Mouse (Mus musculus) G1E (cell line): ENCODE data around the gene Qk. TPM values are rescaled to one million over a fixed set of nuclear protein-coding genes. Genes with fewer than 3 reads are reported as not detected.

Source experiments
- ATAC-seq: 2 replicates; pipeline ENCODE4 v1.8.0; 2016; ENCODE audit warnings: mild to moderate bottlenecking; ENCODE audit not compliant: insufficient number of reproducible peaks, poor library complexity, low FRiP score, severe bottlenecking; ENCODE audit errors: extremely low read depth
- DNase-seq: peaks from one replicate; pipeline ENCODE4 v3.0.0; 2012; ENCODE audit warnings: low spot score
- H3K27me3 ChIP-seq: 2 replicates; pipeline ENCODE4 v1.6.1; 2012; ENCODE audit warnings: mild to moderate bottlenecking, low read length, inconsistent platforms; ENCODE audit not compliant: insufficient read depth
- H3K36me3 ChIP-seq: replicated peaks from 2 replicates; pipeline ENCODE3; 2012; ENCODE audit warnings: mild to moderate bottlenecking, inconsistent platforms
- H3K4me1 ChIP-seq: 2 replicates; pipeline ENCODE4 v1.6.1; 2012; ENCODE audit warnings: low read depth, low read length, inconsistent platforms, mixed read lengths; ENCODE audit not compliant: insufficient read depth
- H3K4me3 ChIP-seq: 2 replicates; pipeline ENCODE4 v1.5.1; 2012; ENCODE audit warnings: low read depth, mild to moderate bottlenecking, inconsistent platforms, low read length, moderate library complexity, mixed read lengths
- H3K9me3 ChIP-seq: replicated peaks from 2 replicates; pipeline ENCODE4 v1.6.1; 2012; ENCODE audit warnings: inconsistent platforms
- CTCF ChIP-seq: IDR thresholded peaks from 2 replicates; pipeline ENCODE4 v1.5.1; 2012; ENCODE audit warnings: low read depth, low read length, inconsistent platforms, mixed read lengths
- GATA1 ChIP-seq: IDR thresholded peaks from 2 replicates; pipeline ENCODE4 v1.6.1; 2012; ENCODE audit warnings: borderline replicate concordance, low read length, inconsistent platforms, mixed read lengths
- GATA2 ChIP-seq: IDR thresholded peaks from 2 replicates; pipeline ENCODE4 v1.6.1; 2012; ENCODE audit warnings: low read depth, low read length, inconsistent platforms, borderline replicate concordance
- POLR2AphosphoS5 ChIP-seq: IDR thresholded peaks from 2 replicates; pipeline ENCODE4 v1.6.1; 2012; ENCODE audit warnings: low read depth, low read length, inconsistent platforms; ENCODE audit not compliant: insufficient replicate concordance
- TAL1 ChIP-seq: conservative IDR thresholded peaks from 2 replicates; pipeline ENCODE4 v1.6.1; 2012; ENCODE audit warnings: low read depth, low read length, inconsistent platforms, mixed read lengths
- polyA plus RNA-seq: library from polyadenylated mRNA; stranded (reverse); fragments of >175 nt; gene quantifications from 2 replicates; pipeline ENCODE4 v1.2.3, GENCODE M21; 2012
- total RNA-seq, 2 experiments: library from RNA; stranded (forward) in 1 of 2; stranded (reverse) in 1 of 2; fragments of 200-1000 nt in 1 of 2; fragments of >200 nt in 1 of 2; fragmentation: Nextera tagmentation in 1 of 2; gene quantifications; 2 replicates each; pipeline ENCODE4 v1.2.3; 2014 to 2017

The Qk gene
- total and polyA plus RNA-seq, 3 experiments, result 9.5 to 419 (median 65.7) TPM

DNA sequence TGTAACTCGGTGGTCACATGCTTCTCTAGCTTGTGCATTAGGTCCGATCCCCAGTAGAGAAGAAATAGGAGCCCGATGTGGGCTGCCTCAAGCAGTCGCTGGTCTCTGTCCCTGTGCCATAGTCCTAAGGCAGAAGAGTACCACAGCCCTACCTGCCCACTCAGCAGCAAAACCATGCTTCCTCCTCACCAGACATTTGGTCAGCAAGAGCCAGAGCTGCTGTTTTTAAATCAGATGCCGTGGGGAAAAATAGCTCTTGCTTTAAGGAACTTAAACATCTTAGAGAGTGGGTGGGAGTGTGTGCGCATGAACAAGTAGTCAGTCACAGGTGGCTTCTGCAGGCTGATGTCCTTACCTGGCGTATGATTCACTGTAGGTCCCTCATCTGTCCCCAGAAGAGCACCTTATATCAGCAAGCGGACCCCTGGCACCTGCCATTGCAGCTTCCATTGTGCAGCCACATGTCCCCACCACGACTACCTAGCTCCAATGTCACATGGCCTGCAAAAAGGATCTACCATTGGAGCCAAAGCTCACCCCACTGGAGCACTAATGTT is 9.0 kb upstream of the Qk start:
- TF ChIP-seq GATA2 (no peak), TAL1 (no peak), POLR2AphosphoS5 (no peak), CTCF (no peak), GATA1 (no peak)
- Histone ChIP-seq H3K27me3 (peaks cover 4% of the 10 kb centered on the region; the same call in 1 of the 2 replicates), H3K9me3 (no peaks in the 10 kb centered on the region), H3K4me3 (no peak overlapping the region), H3K36me3 (peaks cover 10% of the 10 kb centered on the region), H3K4me1 (no peaks in the 10 kb centered on the region)
- DNase-seq, result no peak
- ATAC-seq, result no peak

DNA sequence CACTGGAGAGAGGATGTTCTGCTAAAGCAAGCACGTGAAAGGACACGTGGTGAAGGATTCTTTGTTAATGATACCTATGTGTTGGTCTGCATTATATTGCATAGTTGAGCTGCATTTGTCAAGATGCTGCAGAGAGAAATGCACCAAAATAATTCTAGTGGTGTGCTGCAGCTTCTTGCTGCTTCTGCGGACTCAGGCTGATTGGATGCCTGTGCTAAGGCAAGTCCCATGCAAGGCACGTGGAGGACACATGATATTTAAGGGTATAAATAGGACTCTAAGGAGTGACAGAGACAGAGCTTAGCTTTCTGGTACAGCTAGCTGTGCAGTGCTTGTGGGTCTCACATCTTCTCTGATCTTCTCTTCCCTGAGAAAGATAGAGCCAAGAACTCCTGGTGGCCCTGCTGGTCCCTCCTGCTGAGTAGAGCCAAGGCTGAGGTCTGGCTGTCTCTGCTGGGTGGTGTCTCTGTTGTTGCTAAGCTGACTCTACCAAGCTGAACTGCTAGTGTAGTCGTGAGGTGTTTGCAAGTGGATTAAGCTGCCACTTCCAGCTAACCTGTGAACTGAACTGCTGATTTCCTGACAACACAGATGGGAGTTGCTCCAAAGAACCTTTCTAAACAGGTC is 8.0 kb upstream of the Qk start:
- Histone ChIP-seq H3K4me1 (no peaks in the 10 kb centered on the region), H3K36me3 (peaks cover 10% of the 10 kb centered on the region), H3K27me3 (no peaks in the 10 kb centered on the region), H3K4me3 (no peak overlapping the region), H3K9me3 (no peaks in the 10 kb centered on the region)
- ATAC-seq, result no peak
- TF ChIP-seq GATA1 (no peak), TAL1 (no peak), CTCF (no peak), POLR2AphosphoS5 (no peak), GATA2 (no peak)
- no peak for DNase-seq

DNA sequence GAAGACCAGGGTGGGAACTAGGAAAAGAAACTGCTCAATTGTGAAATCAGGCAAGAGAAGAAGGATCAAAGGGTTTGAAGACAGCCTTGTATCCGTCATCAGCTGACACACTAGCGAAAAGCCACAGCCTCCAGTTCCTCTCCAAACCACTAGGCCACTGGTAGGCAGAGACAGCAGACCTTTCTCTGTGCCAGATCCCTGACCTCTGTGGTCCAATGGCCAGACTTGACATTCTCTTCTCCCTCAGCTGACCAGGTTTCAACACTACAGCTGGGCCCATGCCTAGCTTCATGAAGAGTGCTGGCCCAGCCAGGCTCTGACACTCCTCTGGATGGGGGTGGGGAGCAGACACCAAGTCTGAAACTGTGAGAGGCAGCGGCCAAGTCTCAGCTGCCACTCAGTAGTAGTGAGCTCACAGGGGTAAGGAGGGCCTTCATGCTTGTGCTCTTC is 7.0 kb upstream of the Qk start:
- ATAC-seq, result no peak
- H3K36me3 ChIP-seq, result peaks cover 10% of the 10 kb centered on the region
- H3K4me3 ChIP-seq, result no peak overlapping the region
- H3K4me1 ChIP-seq, result peaks cover 3% of the 10 kb centered on the region; the same call in 1 of the 2 replicates
- H3K9me3 ChIP-seq, result no peaks in the 10 kb centered on the region
- no peaks in the 10 kb centered on the region for H3K27me3 ChIP-seq
- no peak for DNase-seq
- TF ChIP-seq TAL1, result no peak
- TF ChIP-seq GATA2, result no peak
- TF ChIP-seq GATA1, result no peak
- TF ChIP-seq CTCF, result no peak
- TF ChIP-seq POLR2AphosphoS5, result no peak

DNA sequence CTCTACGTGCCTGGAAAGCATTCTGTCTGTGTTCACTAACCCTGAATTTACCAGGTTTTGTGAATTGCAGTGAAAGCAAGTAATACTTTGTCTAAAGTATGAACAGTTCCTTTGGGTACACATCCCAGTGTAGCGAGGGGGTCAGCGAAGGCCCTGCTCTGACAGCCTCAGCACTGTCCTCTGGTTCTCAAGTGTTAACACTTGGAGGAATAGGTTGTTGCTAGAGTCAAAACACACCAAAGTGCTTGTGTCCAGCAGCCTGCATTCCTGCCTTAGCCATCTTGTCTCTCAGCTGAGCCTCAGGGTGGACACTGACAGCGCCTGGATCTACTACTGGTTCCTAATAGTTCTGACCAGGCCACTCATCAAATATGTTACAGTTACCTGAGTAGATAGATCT is 6.3 kb upstream of the Qk start:
- no peak for ATAC-seq
- no peak for DNase-seq
- Histone ChIP-seq H3K4me1 (peaks cover 3% of the 10 kb centered on the region; the same call in 1 of the 2 replicates), H3K4me3 (no peak overlapping the region), H3K36me3 (peaks cover 10% of the 10 kb centered on the region), H3K9me3 (no peaks in the 10 kb centered on the region), H3K27me3 (no peaks in the 10 kb centered on the region)
- no peak for TF ChIP-seq POLR2AphosphoS5

DNA sequence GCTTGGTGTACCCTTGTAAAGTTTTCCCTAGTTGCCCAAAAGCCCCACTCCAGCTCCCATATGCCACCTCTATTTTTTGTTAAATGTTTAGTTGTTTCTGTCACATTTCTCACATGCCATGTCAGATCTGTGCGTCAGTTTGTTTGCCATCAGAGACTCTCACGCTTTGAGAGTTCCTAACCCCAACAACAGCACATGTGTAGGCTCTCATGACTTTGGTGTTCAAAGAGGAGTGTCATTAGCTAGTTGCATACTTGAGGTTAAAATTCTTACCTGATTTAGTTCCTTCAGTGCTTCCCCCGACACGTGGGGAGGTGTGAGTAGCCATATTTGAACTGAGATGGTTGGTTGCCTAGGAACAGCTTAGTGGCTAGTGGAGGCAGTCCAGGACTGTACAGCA is 2.1 kb upstream of the Qk start:
- Histone ChIP-seq H3K4me3 (no peak overlapping the region), H3K4me1 (peaks cover 4% of the 10 kb centered on the region), H3K9me3 (no peaks in the 10 kb centered on the region), H3K27me3 (no peaks in the 10 kb centered on the region), H3K36me3 (peaks cover 3% of the 10 kb centered on the region)
- DNase-seq (no peak), ATAC-seq (no peak)
- no peak for TF ChIP-seq TAL1
- TF ChIP-seq GATA2, result no peak
- TF ChIP-seq CTCF, result no peak
- no peak for TF ChIP-seq GATA1
- TF ChIP-seq POLR2AphosphoS5, result no peak

DNA sequence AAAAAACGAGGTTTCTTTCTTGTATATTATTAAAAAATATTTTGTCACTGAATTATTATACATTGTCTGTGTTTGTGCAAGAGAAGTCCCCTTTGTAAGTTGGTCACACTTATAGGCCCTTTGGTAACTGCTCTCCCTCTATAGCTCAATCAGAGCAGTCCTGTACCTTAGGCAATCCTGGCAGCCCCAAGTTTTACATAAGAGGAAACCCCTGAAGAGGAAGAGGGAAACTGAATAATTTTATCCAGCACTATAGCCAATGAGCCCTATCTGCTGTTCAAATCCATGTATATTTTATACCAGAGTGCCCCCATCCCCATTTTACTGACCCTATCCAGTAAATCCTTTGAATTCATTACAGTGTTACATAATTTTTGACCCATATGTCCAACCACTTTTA is 1.4 kb upstream of the Qk start:
- H3K27me3 ChIP-seq, result no peaks in the 10 kb centered on the region
- no peaks in the 10 kb centered on the region for H3K36me3 ChIP-seq
- ATAC-seq, result no peak
- DNase-seq, result no peak
- H3K4me3 ChIP-seq, result no peak overlapping the region
- peaks cover 4% of the 10 kb centered on the region for H3K4me1 ChIP-seq
- no peak for TF ChIP-seq TAL1
- TF ChIP-seq POLR2AphosphoS5, result no peak
- TF ChIP-seq CTCF, result no peak
- TF ChIP-seq GATA2, result no peak
- TF ChIP-seq GATA1, result no peak
- H3K9me3 ChIP-seq, result no peaks in the 10 kb centered on the region

DNA sequence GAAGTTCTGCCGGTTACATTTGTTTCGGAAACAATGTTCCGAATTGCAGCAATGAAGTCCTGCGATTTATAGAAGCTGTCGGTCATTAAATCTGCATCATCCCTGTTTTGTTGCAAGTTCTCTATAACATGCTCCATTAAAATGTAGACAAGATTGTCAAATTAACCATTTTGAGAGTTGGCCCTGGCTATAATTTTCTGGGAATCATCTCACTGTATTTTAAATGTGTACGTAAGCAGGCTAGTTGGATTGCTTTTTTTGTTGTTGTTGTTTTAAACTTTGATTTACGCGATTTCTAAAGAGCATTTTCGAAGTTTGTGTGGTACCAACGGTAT is 769 bp upstream of the Qk start:
- no peaks in the 10 kb centered on the region for H3K9me3 ChIP-seq
- no peaks in the 10 kb centered on the region for H3K36me3 ChIP-seq
- H3K4me3 ChIP-seq, result peak overlapping the region; percentile 98
- TF ChIP-seq GATA1, result no peak
- no peak for TF ChIP-seq TAL1
- TF ChIP-seq POLR2AphosphoS5, result no peak
- TF ChIP-seq GATA2, result no peak
- no peak for TF ChIP-seq CTCF
- DNase-seq (no peak), ATAC-seq (no peak)
- no peaks in the 10 kb centered on the region for H3K27me3 ChIP-seq
- H3K4me1 ChIP-seq, result peaks cover 4% of the 10 kb centered on the region
